Mouse (Mus musculus): ENCODE measurements around the gene Gpr39. TPM values are rescaled to one million over a fixed set of nuclear protein-coding genes. Genes with fewer than 3 reads are reported as not detected.

Gene Gpr39
- not detected in 2 replicates for polyA plus RNA-seq (2012; ENCODE audit: low replicate concordance)

DNA sequence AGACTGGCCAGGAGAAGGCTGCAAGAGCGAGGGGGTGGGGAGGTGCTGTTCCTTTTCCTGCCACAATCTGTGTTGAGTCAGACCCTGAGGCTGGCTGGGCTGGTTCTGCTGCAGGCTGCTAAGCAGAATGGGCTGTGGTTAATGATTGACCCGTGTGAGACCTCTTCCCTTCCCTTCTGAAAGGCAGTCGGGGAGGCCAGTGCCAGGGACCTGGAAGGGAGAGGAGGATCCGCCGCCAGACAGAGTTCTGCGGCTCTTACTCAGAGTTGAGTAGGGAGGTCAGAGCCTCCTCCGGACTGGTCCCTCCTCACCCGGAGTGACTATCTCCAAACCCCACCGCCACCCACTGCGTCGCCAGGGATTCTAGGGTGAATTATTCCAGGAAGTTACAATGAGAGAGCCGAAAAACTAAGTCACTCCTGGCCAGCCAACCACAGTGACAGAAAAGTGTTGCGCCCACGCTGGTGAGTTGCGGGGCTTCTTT lies at the start of gene Gpr39:
Gene Gpr39 (plus strand): TSS at position 206 of the 484 bp plus-strand sequence.

DNA sequence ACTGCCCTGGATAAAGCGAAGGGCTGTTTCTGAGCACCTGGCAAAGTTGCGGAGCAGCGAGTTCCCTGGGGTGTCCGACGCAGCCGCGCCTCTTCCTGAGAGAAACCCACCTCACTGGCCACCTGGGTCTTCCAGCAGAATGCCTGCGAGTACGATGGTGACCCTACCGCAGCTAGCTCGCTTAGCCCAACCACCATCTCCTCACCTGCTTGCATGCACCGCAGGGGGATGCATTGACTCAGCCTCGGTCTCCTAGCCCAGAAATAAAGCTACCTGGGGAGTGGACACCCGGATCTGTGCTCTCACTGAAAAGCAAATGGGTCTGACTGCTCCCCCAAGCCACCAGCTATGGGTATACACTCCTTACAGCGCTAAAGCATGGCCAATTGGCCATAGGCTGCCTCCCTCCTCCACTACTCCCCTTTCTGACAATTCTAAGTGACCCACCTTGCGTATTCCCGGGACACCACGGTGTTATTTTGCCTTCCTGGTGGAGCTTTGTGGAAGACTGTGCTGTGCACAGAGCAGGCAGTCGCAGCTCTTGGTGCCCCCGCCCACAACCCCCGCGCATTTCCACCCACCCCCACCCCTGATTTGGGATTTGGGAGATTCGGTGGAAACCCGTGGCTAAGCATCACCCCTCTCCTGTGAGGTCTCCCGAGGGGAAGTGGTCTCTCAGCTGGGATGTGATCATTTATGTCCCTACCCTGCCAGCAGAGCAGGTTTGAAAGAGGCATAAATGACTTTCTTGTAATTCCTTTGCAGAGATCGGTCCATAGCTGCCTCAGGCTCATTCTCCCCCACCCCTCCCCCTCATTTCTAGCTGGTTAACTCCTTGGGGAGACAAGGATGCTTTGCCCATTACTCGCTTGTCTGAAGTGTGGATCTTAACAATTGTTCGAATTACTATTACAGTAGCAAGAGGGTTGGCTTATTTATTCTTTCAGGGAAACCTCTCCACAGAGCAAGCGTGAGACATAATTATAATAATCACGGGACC lies 236.1 kb downstream of the Gpr39 start, which contains the start of gene Lypd1:
Gene Lypd1 (minus strand): TSS at position 501 of the 1,000 bp plus-strand sequence.

Other genes starting within 250 kb of the Gpr39 start
- gene Actr3, start 241.3 kb upstream of the Gpr39 start, polyA plus RNA-seq (2012; ENCODE audit: low replicate concordance) = 367 and 697 TPM in 2 replicates
- gene Slc35f5, start 116.4 kb upstream of the Gpr39 start, polyA plus RNA-seq (2012; ENCODE audit: low replicate concordance) = 1.1 and 1.8 TPM in 2 replicates
- 0.02 TPM in 1 of 2 replicates, not detected in the other for gene Lypd1, start 236.1 kb downstream of the Gpr39 start, polyA plus RNA-seq (2012; ENCODE audit: low replicate concordance)